Mouse (Mus musculus): ENCODE data around the gene Gatd1. TPM values are rescaled to one million over a fixed set of nuclear protein-coding genes. Genes with fewer than 3 reads are reported as not detected.

Gatd1 gene
- polyA plus RNA-seq, 1 experiment from 2014 or later, result 17.4 TPM

DNA sequence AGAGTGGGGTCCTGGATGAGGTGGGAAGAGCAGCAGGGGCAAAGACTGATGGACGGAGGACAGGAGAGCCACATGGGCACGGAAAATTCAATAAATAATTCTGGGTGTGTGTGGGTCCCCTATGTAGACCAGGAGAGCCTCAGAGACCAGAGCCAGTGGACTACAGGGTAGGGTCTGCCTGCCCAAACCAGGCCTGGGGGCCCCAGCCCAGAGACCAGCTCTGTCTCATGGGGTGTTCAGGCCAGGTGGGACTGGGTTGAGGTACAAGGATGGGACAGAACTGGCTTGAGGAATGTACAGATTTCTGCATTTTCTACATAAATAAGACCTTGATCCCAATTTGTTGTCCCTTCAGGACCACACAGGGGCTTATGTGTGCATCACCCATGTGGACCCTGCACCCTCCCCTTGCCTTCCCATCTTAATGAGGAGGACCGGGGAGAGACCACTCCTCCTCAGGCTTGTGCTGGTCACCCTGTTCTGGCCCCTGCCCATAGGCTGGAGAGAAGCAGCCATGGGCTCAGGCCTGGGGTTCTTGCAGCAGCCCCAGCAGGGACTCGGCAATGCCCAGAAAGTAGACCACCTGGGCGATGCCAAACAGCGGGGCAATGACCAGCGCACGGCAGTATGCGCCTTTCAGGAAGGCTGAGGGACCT, 16.8 kb upstream of the Gatd1 start:
- TF ChIP-seq CTCF (IDR thresholded peaks at IDR 0.05; ENCODE audit: low read depth), result no peak
- TF ChIP-seq EP300 (IDR thresholded peaks at IDR 0.05; ENCODE audit: low read depth), result no peak
- H3K4me2 ChIP-seq (ENCODE audit: low read depth, low read length), result no peak overlapping the region
- H3K27ac ChIP-seq (ENCODE audit: low read depth), result no peak overlapping the region
- whole genome bisulfite sequencing (ENCODE audit: insufficient replicate concordance), result 86% methylated on average over 9 of the region's 9 CpGs
- H3K9ac ChIP-seq (replicated peaks), result no peak overlapping the region
- no peaks in the 10 kb centered on the region for H3K27me3 ChIP-seq (ENCODE audit: insufficient read depth, low read length)
- ATAC-seq (no peak), DNase-seq (no peak)
- H3K36me3 ChIP-seq (replicated peaks; ENCODE audit: insufficient read depth, low read length), result peaks cover 25% of the 10 kb centered on the region
- H3K9me3 ChIP-seq (ENCODE audit: low read length), result no peaks in the 10 kb centered on the region
- H3K4me3 ChIP-seq (ENCODE audit: low read depth, low read length), result no peak overlapping the region
- H3K4me1 ChIP-seq (ENCODE audit: insufficient read depth), result peaks cover 27% of the 10 kb centered on the region

DNA sequence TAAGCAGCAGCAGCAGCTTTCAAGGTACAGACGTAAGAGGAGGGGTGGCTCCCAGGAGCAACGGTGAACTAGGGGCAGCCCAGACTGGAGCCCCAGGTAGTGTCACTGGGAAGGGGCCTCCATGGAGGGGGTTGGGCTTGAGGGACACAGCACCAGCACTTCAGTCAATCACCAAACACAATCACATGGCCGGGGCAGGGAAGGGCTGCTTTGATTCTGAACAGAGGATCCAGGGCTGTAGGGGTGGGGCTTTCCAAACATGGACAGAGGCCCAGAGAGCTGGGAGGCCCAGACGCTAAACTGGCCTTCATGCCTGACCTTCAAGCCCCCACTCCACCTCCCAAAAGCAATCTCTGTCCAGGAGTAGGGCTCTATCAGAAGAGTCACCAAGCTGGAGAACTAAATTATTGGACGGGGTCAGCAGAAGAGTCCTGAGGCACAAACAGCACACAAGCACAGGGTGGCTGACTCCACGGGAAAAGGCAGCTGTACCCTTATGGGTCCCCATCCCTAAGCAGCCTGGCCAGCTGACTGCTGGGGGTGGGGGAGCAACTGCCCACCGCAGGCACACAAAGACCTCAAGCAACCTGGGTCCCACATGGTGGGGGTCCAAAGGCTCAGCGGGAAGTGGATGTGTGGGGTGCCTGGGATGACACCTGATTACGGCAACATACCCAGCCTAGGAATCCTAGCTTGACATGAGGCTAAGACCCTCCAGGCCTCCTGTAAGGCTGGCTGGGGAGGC, 16.1 kb upstream of the Gatd1 start:
- Histone ChIP-seq H3K36me3 (replicated peaks; ENCODE audit: insufficient read depth, low read length) (peaks cover 25% of the 10 kb centered on the region), H3K4me3 (ENCODE audit: low read depth, low read length) (no peak overlapping the region), H3K4me2 (ENCODE audit: low read depth, low read length) (no peak overlapping the region), H3K27ac (ENCODE audit: low read depth) (no peak overlapping the region), H3K9ac (replicated peaks) (no peak overlapping the region), H3K27me3 (ENCODE audit: insufficient read depth, low read length) (no peaks in the 10 kb centered on the region), H3K9me3 (ENCODE audit: low read length) (no peaks in the 10 kb centered on the region), H3K4me1 (ENCODE audit: insufficient read depth) (peaks cover 23% of the 10 kb centered on the region)
- TF ChIP-seq EP300 (IDR thresholded peaks at IDR 0.05; ENCODE audit: low read depth) (no peak), CTCF (IDR thresholded peaks at IDR 0.05; ENCODE audit: low read depth) (no peak)
- no peak for ATAC-seq
- WGBS (ENCODE audit: insufficient replicate concordance), result 65% methylated on average over 9 of the region's 9 CpGs
- DNase-seq, result no peak

DNA sequence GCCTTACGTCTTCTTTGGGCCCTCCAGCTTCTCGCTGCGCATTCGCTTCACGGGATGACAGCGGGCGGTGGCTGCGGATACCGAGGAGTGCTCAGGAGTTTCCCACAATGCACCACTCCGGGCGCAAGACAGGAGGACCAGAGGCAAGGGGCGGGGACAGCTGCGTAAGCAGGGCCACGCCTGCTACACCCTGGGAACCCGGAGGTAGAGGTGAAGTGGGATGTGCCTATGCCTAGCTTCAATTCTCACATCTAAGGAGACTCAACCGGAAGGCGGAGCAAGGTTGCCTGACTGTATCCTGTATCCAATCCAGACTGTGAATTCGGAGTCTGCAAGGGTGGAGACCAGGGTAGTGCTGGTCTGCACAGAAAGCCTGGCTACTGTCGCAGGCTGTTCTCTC, 15.4 kb upstream of the Gatd1 start, which contains the start of gene Cend1:
Gene Cend1, minus strand, starts transcription at position 182 of the 400 bp plus-strand sequence.
- ATAC-seq, result 0 out of 2 replicates have a peak, but pooled peaks have one; percentile 22
- peaks cover 16% of the 10 kb centered on the region for H3K4me1 ChIP-seq (ENCODE audit: insufficient read depth)
- no peak within 1 kb of the TSS for H3K4me2 ChIP-seq (ENCODE audit: low read depth, low read length)
- TF ChIP-seq CTCF (IDR thresholded peaks at IDR 0.05; ENCODE audit: low read depth), result no peak
- no peak for TF ChIP-seq EP300 (IDR thresholded peaks at IDR 0.05; ENCODE audit: low read depth)
- H3K9ac ChIP-seq (replicated peaks), result no peak within 1 kb of the TSS
- no peak within 1 kb of the TSS for H3K4me3 ChIP-seq (ENCODE audit: low read depth, low read length)
- DNase-seq, result peak; percentile 56
- WGBS (ENCODE audit: insufficient replicate concordance), result 17% methylated on average over 18 of the region's 19 CpGs
- no peak within 1 kb of the TSS for H3K27ac ChIP-seq (ENCODE audit: low read depth)
- H3K9me3 ChIP-seq (ENCODE audit: low read length), result no peaks in the 10 kb centered on the region
- peaks cover 25% of the 10 kb centered on the region for H3K36me3 ChIP-seq (replicated peaks; ENCODE audit: insufficient read depth, low read length)
- H3K27me3 ChIP-seq (ENCODE audit: insufficient read depth, low read length), result no peaks in the 10 kb centered on the region

DNA sequence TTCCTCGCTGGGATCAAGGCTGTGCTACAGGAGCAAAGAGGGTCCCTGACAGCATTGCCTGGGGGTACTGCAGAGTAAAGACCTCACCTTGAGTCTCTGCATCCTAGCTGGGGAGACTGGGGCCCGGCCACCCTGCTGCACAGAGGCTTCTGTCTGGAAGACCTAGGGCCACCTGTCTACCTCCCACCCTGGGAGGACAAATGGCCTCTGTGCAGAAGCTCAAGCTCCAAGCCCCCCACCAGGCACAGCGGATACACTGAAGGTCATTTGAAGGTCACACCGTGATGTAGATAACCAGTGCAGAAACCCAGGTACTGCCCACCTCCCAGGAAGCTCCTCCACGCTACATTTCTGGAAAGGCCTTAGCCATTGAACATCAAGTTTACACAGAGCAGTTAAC, 14.8 kb upstream of the Gatd1 start:
- TF ChIP-seq EP300 (IDR thresholded peaks at IDR 0.05; ENCODE audit: low read depth) (no peak), CTCF (IDR thresholded peaks at IDR 0.05; ENCODE audit: low read depth) (no peak)

DNA sequence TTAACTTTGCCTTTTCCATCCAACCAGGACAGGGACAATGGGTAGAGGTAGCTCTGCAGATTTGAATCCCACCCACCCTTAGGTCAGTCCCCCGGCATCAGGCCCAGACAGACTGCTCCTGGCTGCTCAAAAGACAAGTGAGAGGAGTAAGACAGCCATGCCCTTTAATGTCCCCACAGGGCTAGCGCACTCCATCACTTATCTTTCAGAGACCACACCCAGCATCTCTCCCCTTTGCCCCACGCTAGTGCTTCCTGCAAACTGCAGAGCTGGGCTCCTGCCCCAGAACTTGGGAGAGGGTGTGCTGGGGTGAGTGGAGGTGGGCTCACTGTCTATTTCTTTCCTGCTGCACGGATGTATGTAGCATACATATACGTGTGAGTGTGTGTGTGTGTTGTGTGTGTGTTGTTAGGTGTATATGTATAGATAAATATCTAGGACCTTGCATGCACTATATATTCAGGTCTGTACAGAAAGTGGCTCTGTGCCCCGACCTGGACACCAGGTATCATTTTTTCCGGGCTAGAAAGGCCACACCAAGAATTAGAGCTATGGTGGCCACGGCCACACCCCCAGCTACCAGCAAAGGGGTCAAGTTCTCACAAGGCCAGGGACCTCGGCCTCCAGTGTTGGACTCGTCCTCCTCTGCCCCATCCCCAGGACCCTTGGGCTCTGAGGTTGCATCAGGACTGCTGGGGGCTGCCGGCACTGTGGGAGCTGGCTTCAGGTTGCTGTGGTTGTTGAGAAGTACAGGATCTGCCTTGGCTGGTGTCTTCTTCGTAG, 13.2 kb upstream of the Gatd1 start:
- Histone ChIP-seq H3K4me1 (ENCODE audit: insufficient read depth) (peaks cover 3% of the 10 kb centered on the region), H3K36me3 (replicated peaks; ENCODE audit: insufficient read depth, low read length) (peaks cover 11% of the 10 kb centered on the region), H3K27me3 (ENCODE audit: insufficient read depth, low read length) (no peaks in the 10 kb centered on the region), H3K27ac (ENCODE audit: low read depth) (no peak overlapping the region), H3K4me3 (ENCODE audit: low read depth, low read length) (no peak overlapping the region), H3K4me2 (ENCODE audit: low read depth, low read length) (no peak overlapping the region), H3K9me3 (ENCODE audit: low read length) (no peaks in the 10 kb centered on the region), H3K9ac (replicated peaks) (no peak overlapping the region)
- TF ChIP-seq CTCF (IDR thresholded peaks at IDR 0.05; ENCODE audit: low read depth) (no peak), EP300 (IDR thresholded peaks at IDR 0.05; ENCODE audit: low read depth) (no peak)
- ATAC-seq (no peak), DNase-seq (no peak)
- WGBS (ENCODE audit: insufficient replicate concordance), result 75% methylated on average over 12 of the region's 12 CpGs

More for the DNA sequence above, 14.8 kb upstream of the Gatd1 start:
- 63% methylated on average over 5 of the region's 5 CpGs for WGBS (ENCODE audit: insufficient replicate concordance)
- Histone ChIP-seq H3K27ac (ENCODE audit: low read depth) (no peak overlapping the region), H3K36me3 (replicated peaks; ENCODE audit: insufficient read depth, low read length) (peaks cover 22% of the 10 kb centered on the region), H3K27me3 (ENCODE audit: insufficient read depth, low read length) (no peaks in the 10 kb centered on the region), H3K9me3 (ENCODE audit: low read length) (no peaks in the 10 kb centered on the region), H3K4me3 (ENCODE audit: low read depth, low read length) (no peak overlapping the region), H3K9ac (replicated peaks) (no peak overlapping the region), H3K4me2 (ENCODE audit: low read depth, low read length) (no peak overlapping the region), H3K4me1 (ENCODE audit: insufficient read depth) (peaks cover 10% of the 10 kb centered on the region)
- DNase-seq (no peak), ATAC-seq (no peak)

DNA sequence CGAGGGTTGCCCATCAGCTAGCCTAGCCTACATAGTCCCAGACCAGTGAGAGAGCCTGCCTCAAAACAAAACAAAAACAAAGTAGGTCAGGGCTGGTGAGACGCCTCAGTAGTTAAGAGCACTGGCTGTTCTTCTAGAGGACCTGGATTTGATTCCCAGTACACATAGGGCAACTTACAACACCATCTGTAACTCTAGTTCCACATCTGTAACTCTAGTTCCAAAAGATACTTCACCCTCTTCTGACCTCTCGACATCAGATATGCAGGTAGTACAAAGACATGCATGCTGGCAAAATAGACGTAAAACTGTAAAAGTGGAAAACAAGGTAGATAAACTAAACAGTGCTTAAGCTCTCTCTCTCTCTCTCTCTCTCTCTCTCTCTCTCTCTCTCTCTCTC, 9.9 kb upstream of the Gatd1 start:
- Histone ChIP-seq H3K36me3 (replicated peaks; ENCODE audit: insufficient read depth, low read length) (no peaks in the 10 kb centered on the region), H3K4me2 (ENCODE audit: low read depth, low read length) (no peak overlapping the region), H3K9me3 (ENCODE audit: low read length) (no peaks in the 10 kb centered on the region), H3K27me3 (ENCODE audit: insufficient read depth, low read length) (no peaks in the 10 kb centered on the region), H3K9ac (replicated peaks) (no peak overlapping the region), H3K4me3 (ENCODE audit: low read depth, low read length) (no peak overlapping the region), H3K4me1 (ENCODE audit: insufficient read depth) (peaks cover 9% of the 10 kb centered on the region), H3K27ac (ENCODE audit: low read depth) (no peak overlapping the region)
- 64% methylated on average over 4 of the region's 4 CpGs for WGBS (ENCODE audit: insufficient replicate concordance)
- DNase-seq, result no peak
- ATAC-seq, result no peak
- TF ChIP-seq EP300 (IDR thresholded peaks at IDR 0.05; ENCODE audit: low read depth), result no peak
- TF ChIP-seq CTCF (IDR thresholded peaks at IDR 0.05; ENCODE audit: low read depth), result no peak
